Mouse (Mus musculus): Measurements from ENCODE around the gene Prodh2. TPM values are rescaled to one million over a fixed set of nuclear protein-coding genes. Genes with fewer than 3 reads are reported as not detected.
"Not testable (repeated sequence)": the region's sequence is repeated elsewhere in the genome, so short reads cannot be mapped to it uniquely, and the experiment has no call there.

Gene Prodh2
- polyA plus RNA-seq, 1 experiment, result not detected

GRCm38 (mm10) chr7:30456487-30456886 lies 36.9 kb upstream of the Prodh2 start:
- Histone ChIP-seq H3K27ac (ENCODE audit: insufficient read depth, low read depth, low read length) (no peak overlapping the region), H3K4me1 (ENCODE audit: control insufficient read depth, insufficient read depth, low read length) (peaks cover 44% of the 10 kb centered on the region), H3K4me3 (ENCODE audit: insufficient read depth, low read depth, low read length) (peak overlapping the region; percentile 40)
- 3% methylated on average over 9 of the region's 9 CpGs for WGBS
- TF ChIP-seq POLR2A (IDR thresholded peaks at IDR 0.05; ENCODE audit: insufficient read depth, low read depth, low read length) (no peak), CTCF (IDR thresholded peaks at IDR 0.05; ENCODE audit: insufficient read depth, low read depth, low read length) (no peak)

GRCm38 (mm10) chr7:30456911-30457628 lies 36.4 kb upstream of the Prodh2 start:
- TF ChIP-seq CTCF (IDR thresholded peaks at IDR 0.05; ENCODE audit: insufficient read depth, low read depth, low read length) (no peak), POLR2A (IDR thresholded peaks at IDR 0.05; ENCODE audit: insufficient read depth, low read depth, low read length) (no peak)
- peaks cover 44% of the 10 kb centered on the region for H3K4me1 ChIP-seq (ENCODE audit: control insufficient read depth, insufficient read depth, low read length)
- peak overlapping the region; percentile 40 for H3K4me3 ChIP-seq (ENCODE audit: insufficient read depth, low read depth, low read length)
- H3K27ac ChIP-seq (ENCODE audit: insufficient read depth, low read depth, low read length), result no peak overlapping the region; the same call in 1 of the 2 replicates
- WGBS, result under 1% methylated on average over 31 of the region's 31 CpGs

- peaks cover 44% of the 10 kb centered on the region for H3K4me1 ChIP-seq (ENCODE audit: control insufficient read depth, insufficient read depth, low read length)
- H3K27ac ChIP-seq (ENCODE audit: insufficient read depth, low read depth, low read length), result no peak within 1 kb of the TSS; the same call in 1 of the 2 replicates
- H3K4me3 ChIP-seq (ENCODE audit: insufficient read depth, low read depth, low read length), result peak within 1 kb of the TSS; percentile 40
- 1% methylated on average over 16 of the region's 16 CpGs for WGBS
- no peak for TF ChIP-seq POLR2A (IDR thresholded peaks at IDR 0.05; ENCODE audit: insufficient read depth, low read depth, low read length)
- no peak for TF ChIP-seq CTCF (IDR thresholded peaks at IDR 0.05; ENCODE audit: insufficient read depth, low read depth, low read length)
Observed at GRCm38 (mm10) chr7:30457629-30458330, 35.6 kb upstream of the Prodh2 start, which contains the start of the genes Kirrel2 and Nphs1. TSS of gene Kirrel2 (minus strand) at chr7:30457690. TSS of gene Nphs1 (plus strand) at chr7:30458315.

GRCm38 (mm10) chr7:30459484-30459883 lies 33.9 kb upstream of the Prodh2 start:
- TF ChIP-seq POLR2A (IDR thresholded peaks at IDR 0.05; ENCODE audit: insufficient read depth, low read depth, low read length) (no peak), CTCF (IDR thresholded peaks at IDR 0.05; ENCODE audit: insufficient read depth, low read depth, low read length) (no peak)
- Histone ChIP-seq H3K27ac (ENCODE audit: insufficient read depth, low read depth, low read length) (no peak overlapping the region), H3K4me3 (ENCODE audit: insufficient read depth, low read depth, low read length) (no peak overlapping the region), H3K4me1 (ENCODE audit: control insufficient read depth, insufficient read depth, low read length) (peaks cover 34% of the 10 kb centered on the region)
- WGBS, result 56% methylated on average over 6 of the region's 6 CpGs

GRCm38 (mm10) chr7:30463568-30463967 lies 29.9 kb upstream of the Prodh2 start:
- Histone ChIP-seq H3K4me3 (ENCODE audit: insufficient read depth, low read depth, low read length) (no peak overlapping the region), H3K4me1 (ENCODE audit: control insufficient read depth, insufficient read depth, low read length) (peaks cover 14% of the 10 kb centered on the region), H3K27ac (ENCODE audit: insufficient read depth, low read depth, low read length) (no peak overlapping the region)
- TF ChIP-seq POLR2A (IDR thresholded peaks at IDR 0.05; ENCODE audit: insufficient read depth, low read depth, low read length) (no peak), CTCF (IDR thresholded peaks at IDR 0.05; ENCODE audit: insufficient read depth, low read depth, low read length) (no peak)
- 56% methylated on average over 7 of the region's 7 CpGs for WGBS

GRCm38 (mm10) chr7:30463996-30464395 lies 29.4 kb upstream of the Prodh2 start:
- TF ChIP-seq CTCF (IDR thresholded peaks at IDR 0.05; ENCODE audit: insufficient read depth, low read depth, low read length) (no peak), POLR2A (IDR thresholded peaks at IDR 0.05; ENCODE audit: insufficient read depth, low read depth, low read length) (no peak)
- WGBS, result 57% methylated on average over 4 of the region's 4 CpGs
- H3K27ac ChIP-seq (ENCODE audit: insufficient read depth, low read depth, low read length), result no peak overlapping the region
- H3K4me3 ChIP-seq (ENCODE audit: insufficient read depth, low read depth, low read length), result no peak overlapping the region
- peaks cover 10% of the 10 kb centered on the region for H3K4me1 ChIP-seq (ENCODE audit: control insufficient read depth, insufficient read depth, low read length)

- Histone ChIP-seq H3K4me3 (ENCODE audit: insufficient read depth, low read depth, low read length) (no peak overlapping the region), H3K27ac (ENCODE audit: insufficient read depth, low read depth, low read length) (no peak overlapping the region), H3K4me1 (ENCODE audit: control insufficient read depth, insufficient read depth, low read length) (peaks cover 4% of the 10 kb centered on the region)
- TF ChIP-seq POLR2A (IDR thresholded peaks at IDR 0.05; ENCODE audit: insufficient read depth, low read depth, low read length) (no peak), CTCF (IDR thresholded peaks at IDR 0.05; ENCODE audit: insufficient read depth, low read depth, low read length) (no peak)
- WGBS, result 32% methylated on average over 6 of the region's 6 CpGs
Observed at GRCm38 (mm10) chr7:30464816-30465300, 28.6 kb upstream of the Prodh2 start.

GRCm38 (mm10) chr7:30472411-30472810 lies 21.0 kb upstream of the Prodh2 start:
- no peak overlapping the region for H3K27ac ChIP-seq (ENCODE audit: insufficient read depth, low read depth, low read length)
- H3K4me3 ChIP-seq (ENCODE audit: insufficient read depth, low read depth, low read length), result no peak overlapping the region
- no peaks in the 10 kb centered on the region; the same call in 1 of the 2 replicates for H3K4me1 ChIP-seq (ENCODE audit: control insufficient read depth, insufficient read depth, low read length)
- WGBS, result 39% methylated on average over 5 of the region's 5 CpGs
- no peak for TF ChIP-seq POLR2A (IDR thresholded peaks at IDR 0.05; ENCODE audit: insufficient read depth, low read depth, low read length)
- TF ChIP-seq CTCF (IDR thresholded peaks at IDR 0.05; ENCODE audit: insufficient read depth, low read depth, low read length), result peak; percentile 44; the same call in 1 of the 2 replicates

- H3K4me3 ChIP-seq (ENCODE audit: insufficient read depth, low read depth, low read length), result no peak overlapping the region
- H3K27ac ChIP-seq (ENCODE audit: insufficient read depth, low read depth, low read length), result no peak overlapping the region
- TF ChIP-seq POLR2A (IDR thresholded peaks at IDR 0.05; ENCODE audit: insufficient read depth, low read depth, low read length), result no peak
- no peak for TF ChIP-seq CTCF (IDR thresholded peaks at IDR 0.05; ENCODE audit: insufficient read depth, low read depth, low read length)
- WGBS, result 75% methylated on average over 4 of the region's 4 CpGs
- peaks cover 2% of the 10 kb centered on the region; the same call in 1 of the 2 replicates for H3K4me1 ChIP-seq (ENCODE audit: control insufficient read depth, insufficient read depth, low read length)
Observed at GRCm38 (mm10) chr7:30474999-30475398, 18.4 kb upstream of the Prodh2 start.

GRCm38 (mm10) chr7:30476136-30476535 lies 17.3 kb upstream of the Prodh2 start:
- H3K4me1 ChIP-seq (ENCODE audit: control insufficient read depth, insufficient read depth, low read length); H3K4me3 ChIP-seq (ENCODE audit: insufficient read depth, low read depth, low read length); H3K27ac ChIP-seq (ENCODE audit: insufficient read depth, low read depth, low read length): not testable (repeated sequence)
- WGBS, result 91% methylated on average over 7 of the region's 7 CpGs

Data from olfactory bulb, adult 2 months (tissue).